Mouse (Mus musculus) kidney, embryonic 16.5 days (tissue): Measurements from ENCODE around the gene Acvrl1. TPM values are rescaled to one million over a fixed set of nuclear protein-coding genes. Genes with fewer than 3 reads are reported as not detected.

Experiments
- ATAC-seq: fragments of 200-750 bp; cut with Nextera tagmentation; 2 replicates; pipeline ENCODE4 v1.8.0; 2017; ENCODE audit warnings: moderate TSS enrichment; ENCODE audit not compliant: low FRiP score, low TSS enrichment
- H3K27ac ChIP-seq: fragments of 300-500 bp; sonication (generic); 2 replicates; pipeline ENCODE4 v1.5.1; 2014; ENCODE audit warnings: low read length
- H3K27me3 ChIP-seq: fragments of 300-500 bp; sonication (generic); 2 replicates; pipeline ENCODE4 v1.6.1; 2014; ENCODE audit warnings: low read length, control low read depth, mixed read lengths; ENCODE audit not compliant: insufficient read depth
- H3K36me3 ChIP-seq: fragments of 300-500 bp; sonication (generic); 2 replicates; pipeline ENCODE4 v1.6.1; 2014; ENCODE audit warnings: low read length, control low read depth, mixed read lengths; ENCODE audit not compliant: insufficient read depth
- H3K4me1 ChIP-seq: fragments of 300-500 bp; sonication (generic); 2 replicates; pipeline ENCODE4 v1.6.1; 2014; ENCODE audit warnings: low read length, control low read depth, mixed read lengths; ENCODE audit not compliant: insufficient read depth
- H3K4me2 ChIP-seq: fragments of 300-500 bp; sonication (generic); replicated peaks from 2 replicates; pipeline ENCODE4 v1.6.1; 2014; ENCODE audit warnings: low read depth, low read length
- H3K4me3 ChIP-seq: fragments of 300-500 bp; sonication (generic); 2 replicates; pipeline ENCODE4 v1.5.1; 2014; ENCODE audit warnings: mild to moderate bottlenecking, low read length
- H3K9ac ChIP-seq: fragments of 300-500 bp; sonication (generic); replicated peaks from 2 replicates; pipeline ENCODE4 v1.6.1; 2014; ENCODE audit warnings: low read length
- H3K9me3 ChIP-seq: fragments of 300-500 bp; sonication (generic); 2 replicates; pipeline ENCODE4 v1.6.1; 2016; ENCODE audit warnings: low read length, control low read depth
- WGBS: fragments of 180-500 bp; shearing (Covaris S2); extraction: QIAGEN DNeasy Blood & Tissue Kit; methylation state at CpG from one replicate; pipeline ENCODE4 v1.1.7; 2014; 5-methylcytosine and 5-hydroxymethylcytosine counted together
- polyA plus RNA-seq: library from polyadenylated mRNA; unstranded; fragments of >200 nt; fragmentation: Nextera tagmentation; extraction: Ambion mirVana; gene quantifications from 2 replicates; pipeline ENCODE4 v1.2.1, GENCODE M21; 2015

Acvrl1 gene
- polyA plus RNA-seq, 1 experiment from 2014 or later: 24.4 TPM

GRCm38 (mm10) chr15:101181500-101181899 is 53.2 kb downstream of the Acvrl1 start:
- H3K27ac ChIP-seq: peak overlapping the region; percentile 19; the same call in 1 of the 2 replicates
- no peaks in the 10 kb centered on the region for H3K27me3 ChIP-seq
- no peak overlapping the region for H3K4me3 ChIP-seq
- ATAC-seq: 0 out of 2 replicates have a peak, but pooled peaks have one; percentile 25
- peaks cover 49% of the 10 kb centered on the region for H3K4me1 ChIP-seq
- no peaks in the 10 kb centered on the region for H3K9me3 ChIP-seq
- H3K9ac ChIP-seq: no peak overlapping the region
- H3K36me3 ChIP-seq: no peaks in the 10 kb centered on the region; the same call in 1 of the 2 replicates
- 26% methylated on average over 4 of the region's 4 CpGs for WGBS
- H3K4me2 ChIP-seq: no peak overlapping the region

DNA sequence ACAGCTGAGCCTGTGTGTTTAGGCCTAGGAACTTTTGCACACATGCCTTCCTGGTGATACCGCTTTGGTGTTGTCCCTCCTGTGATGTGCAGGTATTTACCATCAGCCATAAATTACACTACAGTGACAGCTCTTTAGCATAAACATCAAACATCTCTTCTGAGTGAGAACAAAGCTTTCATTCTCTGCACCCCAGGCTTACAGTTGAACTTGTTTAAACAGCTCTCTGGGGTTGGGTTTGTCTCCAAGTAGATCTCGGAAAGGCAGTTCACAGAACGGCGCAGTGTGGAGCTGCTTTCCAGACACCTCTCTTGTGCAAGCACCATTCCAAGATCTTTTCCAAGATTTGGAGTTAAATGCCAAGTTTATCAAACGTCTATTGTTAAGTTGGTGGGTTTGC is 54.4 kb downstream of the Acvrl1 start:
- Histone ChIP-seq H3K9me3 (no peaks in the 10 kb centered on the region), H3K4me1 (peaks cover 41% of the 10 kb centered on the region), H3K4me3 (no peak overlapping the region), H3K4me2 (no peak overlapping the region), H3K36me3 (no peaks in the 10 kb centered on the region; the same call in 1 of the 2 replicates), H3K27ac (peak overlapping the region; percentile 54; the same call in 1 of the 2 replicates), H3K9ac (no peak overlapping the region; the same call in 1 of the 2 replicates), H3K27me3 (no peaks in the 10 kb centered on the region)
- no peak for ATAC-seq
- WGBS: 29% methylated on average over 5 of the region's 5 CpGs

GRCm38 (mm10) chr15:101184300-101184699 is 56.0 kb downstream of the Acvrl1 start:
- no peak overlapping the region for H3K9ac ChIP-seq
- peaks cover 42% of the 10 kb centered on the region for H3K4me1 ChIP-seq
- H3K4me2 ChIP-seq: no peak overlapping the region
- H3K27me3 ChIP-seq: no peaks in the 10 kb centered on the region
- WGBS: 95% methylated on average over 8 of the region's 8 CpGs
- H3K36me3 ChIP-seq: no peaks in the 10 kb centered on the region; the same call in 1 of the 2 replicates
- ATAC-seq: no peak
- H3K4me3 ChIP-seq: no peak overlapping the region
- no peaks in the 10 kb centered on the region for H3K9me3 ChIP-seq
- no peak overlapping the region for H3K27ac ChIP-seq

GRCm38 (mm10) chr15:101185549-101185948 is 57.2 kb downstream of the Acvrl1 start:
- Histone ChIP-seq H3K4me2 (no peak overlapping the region), H3K4me1 (peaks cover 39% of the 10 kb centered on the region), H3K27me3 (no peaks in the 10 kb centered on the region), H3K9ac (no peak overlapping the region), H3K4me3 (no peak overlapping the region), H3K9me3 (no peaks in the 10 kb centered on the region), H3K36me3 (no peaks in the 10 kb centered on the region; the same call in 1 of the 2 replicates), H3K27ac (no peak overlapping the region)
- ATAC-seq: no peak
- WGBS: 92% methylated on average over 3 of the region's 3 CpGs

DNA sequence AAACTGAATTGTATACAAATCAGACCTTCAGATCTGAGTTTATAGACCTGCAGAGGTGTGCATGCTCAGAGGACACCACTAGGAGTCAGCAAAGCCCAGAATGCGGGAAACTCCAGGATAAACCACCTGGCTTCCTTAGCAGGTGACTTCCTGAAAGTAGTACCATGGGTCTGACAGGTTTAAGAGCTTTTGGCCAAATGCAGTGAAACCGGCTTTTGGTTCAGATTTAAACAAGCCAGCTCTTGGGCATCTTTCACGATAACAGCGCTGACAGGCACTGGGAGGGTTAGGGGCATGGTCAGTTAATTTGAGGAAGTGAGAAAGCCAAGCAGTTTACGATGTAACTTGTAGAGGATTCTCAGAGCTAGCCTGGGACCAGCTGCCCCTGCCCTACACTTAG is 59.6 kb downstream of the Acvrl1 start:
- H3K27me3 ChIP-seq: no peaks in the 10 kb centered on the region
- no peaks in the 10 kb centered on the region for H3K9me3 ChIP-seq
- H3K9ac ChIP-seq: no peak overlapping the region
- H3K36me3 ChIP-seq: no peaks in the 10 kb centered on the region; the same call in 1 of the 2 replicates
- H3K4me2 ChIP-seq: no peak overlapping the region
- no peak overlapping the region for H3K4me3 ChIP-seq
- no peak for ATAC-seq
- peaks cover 39% of the 10 kb centered on the region for H3K4me1 ChIP-seq
- 42% methylated on average over 5 of the region's 5 CpGs for WGBS
- no peak overlapping the region for H3K27ac ChIP-seq

- H3K27ac ChIP-seq: no peak overlapping the region
- no peak overlapping the region for H3K4me2 ChIP-seq
- H3K36me3 ChIP-seq: peaks cover 9% of the 10 kb centered on the region; the same call in 1 of the 2 replicates
- 72% methylated on average over 10 of the region's 10 CpGs for WGBS
- no peaks in the 10 kb centered on the region for H3K9me3 ChIP-seq
- H3K4me3 ChIP-seq: no peak overlapping the region
- H3K4me1 ChIP-seq: peaks cover 51% of the 10 kb centered on the region
- H3K9ac ChIP-seq: no peak overlapping the region; the same call in 1 of the 2 replicates
- no peaks in the 10 kb centered on the region for H3K27me3 ChIP-seq
- no peak for ATAC-seq
These were observed 61.8 kb downstream of the Acvrl1 start for GRCm38 (mm10) chr15:101189981-101190761.

- no peak for ATAC-seq
These were observed 62.4 kb downstream of the Acvrl1 start for GRCm38 (mm10) chr15:101190762-101191150.

DNA sequence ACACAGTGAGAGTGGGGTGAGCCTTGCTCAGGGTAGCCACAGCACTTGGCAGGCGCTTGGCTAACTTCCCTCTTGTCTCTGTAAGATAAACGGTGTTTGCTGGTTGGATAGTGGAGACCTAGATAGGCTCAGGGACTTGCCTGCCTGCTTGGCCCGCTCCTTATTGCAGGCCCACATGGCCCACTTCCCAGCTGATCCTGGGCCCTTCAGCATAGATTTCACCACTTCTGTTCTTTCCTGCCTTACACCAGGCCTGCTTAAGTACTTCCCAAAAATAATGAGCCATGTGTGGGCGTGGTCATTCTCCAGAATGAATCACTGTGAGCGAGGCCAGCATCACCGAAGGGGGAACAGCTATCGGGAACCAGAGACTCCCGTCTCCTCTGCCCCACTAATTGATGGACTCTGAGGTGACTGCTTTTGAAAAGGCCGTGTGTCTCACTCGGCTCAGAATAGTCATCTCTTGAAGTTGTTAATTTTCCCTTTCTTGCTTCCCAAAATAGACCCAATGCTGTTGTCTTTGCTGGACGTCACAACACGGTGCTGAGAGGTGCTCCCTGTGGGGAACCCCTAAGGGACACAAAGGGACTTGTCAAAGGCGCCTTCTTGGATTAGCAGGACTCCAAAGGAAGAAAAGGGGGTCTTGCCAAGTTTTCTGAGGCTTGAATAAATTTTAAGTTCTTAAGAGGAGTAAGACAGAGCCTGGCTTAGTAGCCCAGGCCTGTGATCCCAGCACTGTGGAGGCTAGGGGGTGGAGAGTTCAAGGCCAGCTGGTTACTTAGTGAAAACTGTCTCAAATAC is 63.3 kb downstream of the Acvrl1 start:
- 0 out of 2 replicates have a peak overlapping the region, but pooled peaks have one; percentile 20 for H3K27ac ChIP-seq
- H3K9ac ChIP-seq: no peak overlapping the region
- peaks cover 64% of the 10 kb centered on the region for H3K4me1 ChIP-seq
- no peak overlapping the region for H3K4me2 ChIP-seq
- no peak for ATAC-seq
- no peaks in the 10 kb centered on the region for H3K27me3 ChIP-seq
- peaks cover 22% of the 10 kb centered on the region for H3K36me3 ChIP-seq
- no peak overlapping the region for H3K4me3 ChIP-seq
- 38% methylated on average over 13 of the region's 13 CpGs for WGBS
- H3K9me3 ChIP-seq: no peaks in the 10 kb centered on the region

More at GRCm38 (mm10) chr15:101190762-101191150, 62.4 kb downstream of the Acvrl1 start:
- 75% methylated on average over 5 of the region's 5 CpGs for WGBS
- no peak overlapping the region for H3K4me2 ChIP-seq
- H3K27ac ChIP-seq: no peak overlapping the region
- H3K4me1 ChIP-seq: peaks cover 55% of the 10 kb centered on the region
- no peak overlapping the region for H3K9ac ChIP-seq
- peaks cover 13% of the 10 kb centered on the region; the same call in 1 of the 2 replicates for H3K36me3 ChIP-seq
- no peaks in the 10 kb centered on the region for H3K27me3 ChIP-seq
- no peak overlapping the region for H3K4me3 ChIP-seq
- no peaks in the 10 kb centered on the region for H3K9me3 ChIP-seq

DNA sequence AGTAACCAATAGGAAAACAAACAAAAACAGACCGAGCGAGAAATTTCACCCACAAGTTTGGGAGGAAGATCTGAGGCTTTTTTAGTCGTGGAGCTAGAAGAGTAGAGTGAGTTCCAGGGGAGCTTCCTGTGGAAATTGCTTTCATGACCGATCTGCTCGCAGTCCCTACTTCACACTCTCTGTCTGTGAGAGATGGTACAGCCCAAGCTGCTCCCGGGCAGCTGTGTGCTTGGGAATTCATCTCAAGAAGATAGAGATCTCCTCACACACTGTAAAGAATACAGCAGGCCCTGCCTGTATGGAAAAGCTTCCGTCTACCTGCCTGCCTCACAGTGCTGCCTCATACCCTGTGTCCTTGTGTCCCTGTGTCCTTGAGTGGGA is 63.9 kb downstream of the Acvrl1 start:
- Histone ChIP-seq H3K4me1 (peaks cover 70% of the 10 kb centered on the region), H3K27me3 (no peaks in the 10 kb centered on the region), H3K4me3 (no peak overlapping the region), H3K9me3 (no peaks in the 10 kb centered on the region), H3K27ac (no peak overlapping the region), H3K4me2 (no peak overlapping the region), H3K36me3 (peaks cover 25% of the 10 kb centered on the region), H3K9ac (no peak overlapping the region)
- 57% methylated on average over 7 of the region's 7 CpGs for WGBS
- no peak for ATAC-seq
